Mouse (Mus musculus) adrenal gland, adult 8-10 months (tissue): ENCODE data around the gene Dnah7b. TPM values are rescaled to one million over a fixed set of nuclear protein-coding genes. Genes with fewer than 3 reads are reported as not detected.
"Not testable (repeated sequence)": the region's sequence is repeated elsewhere in the genome, so short reads cannot be mapped to it uniquely, and the experiment has no call there.

Experiments
- DNase-seq: peaks from one replicate; pipeline ENCODE4 v3.0.0; 2022
- total RNA-seq, 4 experiments: library from RNA; stranded (reverse); gene quantifications; 2 replicates each; pipeline ENCODE4 v1.2.4; 2022

The Dnah7b gene
- total RNA-seq, 4 experiments from 2014 or later = 3.2 to 8.7 (median 6.3) TPM

DNA sequence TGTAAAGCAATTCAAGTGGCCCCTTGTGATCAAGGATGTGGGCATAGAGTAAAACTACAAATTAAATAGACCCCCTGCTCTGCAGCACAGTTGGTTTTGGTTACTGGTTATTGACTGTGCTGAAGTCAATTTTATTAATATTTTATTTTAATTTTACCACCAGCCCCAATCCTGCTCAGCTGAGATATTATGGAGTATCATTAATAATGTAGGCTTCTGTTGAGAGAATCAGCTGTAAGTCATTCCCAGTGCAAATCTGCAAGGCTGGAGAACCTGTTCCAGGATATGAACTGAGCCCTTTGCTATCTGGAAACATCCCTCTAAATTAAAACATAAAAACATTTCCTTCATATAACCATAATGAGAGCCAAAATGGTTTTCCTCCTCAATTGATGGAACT, 259.8 kb downstream of the Dnah7b start:
- DNase-seq = not testable (repeated sequence)

DNA sequence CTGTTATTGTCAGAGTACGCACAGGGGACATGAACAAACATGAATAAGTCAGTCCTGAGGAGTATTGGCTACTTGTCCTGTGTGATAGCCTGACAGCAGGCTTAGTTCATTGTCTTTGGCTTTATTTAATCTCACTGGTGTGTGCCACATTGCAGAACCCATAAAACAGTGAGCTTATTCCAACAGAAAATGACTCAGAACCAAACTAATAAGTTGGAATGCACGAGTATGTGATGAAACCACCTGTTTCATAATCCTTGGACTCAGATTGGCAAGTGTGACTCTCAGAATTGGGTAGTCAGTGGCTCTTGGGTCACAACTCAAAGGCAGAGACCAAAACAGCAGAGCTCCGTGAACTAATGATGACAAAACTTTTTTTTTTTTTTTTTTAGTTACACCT, 279.2 kb downstream of the Dnah7b start:
- DNase-seq = not testable (repeated sequence)

DNA sequence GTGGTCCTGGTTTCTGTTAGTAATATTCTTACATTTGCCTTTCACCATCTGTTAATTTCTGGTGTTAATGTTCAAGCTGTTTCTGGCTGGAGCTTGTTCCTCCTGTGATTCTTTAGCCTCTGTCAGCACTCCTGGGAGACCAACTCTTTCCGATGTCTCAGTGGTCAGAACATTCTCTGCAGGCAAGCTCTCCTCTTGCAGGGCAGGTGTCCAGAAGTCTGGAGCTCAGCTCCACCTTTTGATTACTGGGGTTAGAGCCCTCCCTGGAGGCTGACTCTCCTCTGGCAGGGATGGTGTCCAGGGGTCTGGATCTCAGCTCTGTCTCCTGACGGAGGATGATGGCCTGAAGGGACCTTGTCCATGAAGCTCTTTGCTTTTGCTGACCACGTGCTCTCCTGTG, 314.5 kb downstream of the Dnah7b start:
- DNase-seq = not testable (repeated sequence)

DNA sequence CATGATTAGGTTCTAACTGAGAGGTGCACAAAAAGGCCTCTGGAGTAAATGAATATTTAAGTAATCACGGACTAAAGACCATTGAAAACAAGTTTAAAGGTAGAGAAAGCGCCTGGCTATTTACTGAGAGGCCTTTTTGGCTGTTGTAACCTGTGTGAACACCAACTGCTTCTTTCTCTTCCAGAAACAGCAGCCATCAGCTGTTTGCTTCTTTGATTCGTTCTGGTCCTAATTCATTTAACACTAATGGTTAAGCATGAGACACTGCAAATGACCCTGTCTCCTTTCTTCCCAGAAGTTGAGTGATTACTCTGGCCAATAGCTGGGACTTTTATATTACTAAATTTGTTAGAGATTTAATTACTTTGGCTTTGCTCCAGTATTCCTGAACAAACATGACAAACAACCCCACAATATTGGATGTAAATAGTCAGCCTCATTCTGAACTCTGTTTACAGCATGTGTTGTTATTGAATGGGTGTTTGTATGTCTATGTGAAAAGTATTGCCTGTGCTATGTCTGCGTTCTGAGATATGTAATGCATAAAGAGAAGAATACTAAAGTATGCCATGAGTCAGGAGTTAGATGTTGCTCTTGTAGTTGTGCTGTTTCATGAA, 328.7 kb downstream of the Dnah7b start:
- not testable (repeated sequence) for DNase-seq

DNA sequence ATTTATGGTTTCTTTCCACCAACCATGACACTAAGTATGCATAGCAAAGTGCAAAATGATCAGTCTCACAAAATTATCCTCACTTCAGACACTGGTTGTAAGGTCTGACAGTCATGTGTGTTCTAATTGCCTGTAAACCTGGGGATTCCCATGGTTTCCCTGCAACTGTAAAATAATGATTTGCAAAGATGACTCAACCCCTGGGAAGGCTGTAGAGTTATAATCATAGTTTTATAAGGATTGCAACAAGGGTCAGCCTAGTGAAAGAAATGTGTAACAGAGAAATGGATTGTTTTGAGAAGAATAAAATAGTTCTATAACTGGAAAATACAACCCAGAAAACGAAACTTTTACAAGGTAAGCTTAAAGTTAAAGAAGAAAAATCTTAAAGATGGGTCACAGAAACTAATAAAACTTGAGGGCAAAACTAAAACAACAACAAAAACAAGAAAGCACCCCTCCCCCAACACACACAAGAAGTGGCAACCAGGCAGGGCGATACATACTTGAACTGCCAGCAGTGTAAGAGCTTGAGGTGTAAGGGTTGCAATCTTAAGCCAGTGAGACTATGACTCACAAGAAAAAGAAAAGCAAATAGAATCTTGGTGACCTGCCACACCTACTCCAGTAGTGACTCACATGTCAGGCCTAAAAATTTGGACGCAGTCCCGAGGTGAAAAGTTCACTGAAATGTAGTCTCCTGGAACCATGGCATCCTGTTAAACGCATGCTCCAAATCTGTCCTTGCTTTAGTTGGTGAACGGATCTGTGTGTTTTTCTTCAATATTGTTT, 342.4 kb downstream of the Dnah7b start:
- DNase-seq = peak; percentile 30

DNA sequence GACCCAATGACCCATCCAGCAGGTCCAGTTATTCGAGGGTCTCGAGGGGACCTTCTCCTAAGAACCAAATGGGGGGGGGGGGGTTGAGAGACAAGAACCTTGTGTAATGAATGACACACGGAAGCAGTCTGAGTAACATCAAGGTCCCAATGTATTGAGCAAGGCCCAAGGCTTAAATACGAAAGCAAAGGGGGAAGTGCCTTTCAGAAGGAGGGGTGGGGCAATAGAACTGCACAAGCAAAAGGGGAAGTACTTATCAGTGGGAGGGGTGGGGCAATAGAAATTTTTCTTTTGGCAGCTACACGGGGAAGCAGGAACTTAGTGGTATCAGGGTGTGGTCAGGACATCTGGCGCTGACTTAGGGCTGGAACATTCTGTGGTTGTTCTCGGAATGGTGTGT, 348.7 kb downstream of the Dnah7b start:
- not testable (repeated sequence) for DNase-seq

DNA sequence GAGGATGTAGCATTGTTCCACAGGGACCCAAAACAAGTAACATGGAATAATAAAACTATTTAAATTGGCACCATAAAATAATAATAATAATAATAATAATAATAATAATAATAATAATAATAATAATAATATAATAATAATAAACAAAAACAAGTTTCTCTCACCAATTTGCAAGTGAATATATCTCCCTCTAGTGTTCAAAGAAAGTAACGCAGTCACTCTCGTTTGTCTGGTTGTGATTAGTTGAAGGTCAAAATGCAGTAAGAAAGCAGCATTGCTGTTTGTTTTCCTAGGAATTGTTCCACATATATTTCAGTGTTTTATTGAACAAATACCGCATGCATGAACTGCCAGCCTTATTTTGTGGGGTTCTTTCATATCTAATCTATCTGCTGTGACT, 350.8 kb downstream of the Dnah7b start:
- not testable (repeated sequence) for DNase-seq

DNA sequence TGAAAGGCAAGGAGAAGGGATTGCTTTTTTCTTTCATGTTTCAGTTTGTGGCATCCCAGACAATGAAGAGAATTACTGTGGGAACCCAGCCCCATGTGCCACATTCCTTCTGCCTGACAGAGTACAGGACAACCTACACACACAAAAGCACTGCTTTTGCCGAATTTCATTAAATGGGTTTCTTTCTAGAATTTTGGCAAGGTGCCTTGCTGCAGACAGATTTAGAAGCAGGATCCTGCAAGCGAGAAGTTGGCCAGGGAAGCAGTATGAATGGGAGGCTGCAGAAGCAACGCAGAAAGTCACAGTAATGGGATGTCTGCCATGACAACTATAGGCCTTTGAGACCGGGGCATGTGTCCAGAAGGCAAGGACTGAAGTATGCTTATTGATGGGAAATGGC, 352.9 kb downstream of the Dnah7b start:
- DNase-seq = not testable (repeated sequence)

Other genes starting within 250 kb of the Dnah7b start
- not detected for gene Gm5269, start 176.0 kb upstream of the Dnah7b start, total RNA-seq
- gene Slc40a1, start 139.8 kb upstream of the Dnah7b start, total RNA-seq = 10 to 100 TPM; 11.2 to 26.8 (median 16.0) TPM